Mouse (Mus musculus) liver, postnatal 0 days (tissue): ENCODE data around the gene Majin.

Experiments used
- CTCF ChIP-seq: sonication (generic); IDR thresholded peaks from 2 replicates; pipeline ENCODE4 v1.5.1; 2016; ENCODE audit warnings: antibody characterized with exemption, low read depth
- EP300 ChIP-seq: IDR thresholded peaks from 2 replicates; pipeline ENCODE4 v1.6.1; 2016; ENCODE audit warnings: antibody characterized with exemption, low read depth, mild to moderate bottlenecking

DNA sequence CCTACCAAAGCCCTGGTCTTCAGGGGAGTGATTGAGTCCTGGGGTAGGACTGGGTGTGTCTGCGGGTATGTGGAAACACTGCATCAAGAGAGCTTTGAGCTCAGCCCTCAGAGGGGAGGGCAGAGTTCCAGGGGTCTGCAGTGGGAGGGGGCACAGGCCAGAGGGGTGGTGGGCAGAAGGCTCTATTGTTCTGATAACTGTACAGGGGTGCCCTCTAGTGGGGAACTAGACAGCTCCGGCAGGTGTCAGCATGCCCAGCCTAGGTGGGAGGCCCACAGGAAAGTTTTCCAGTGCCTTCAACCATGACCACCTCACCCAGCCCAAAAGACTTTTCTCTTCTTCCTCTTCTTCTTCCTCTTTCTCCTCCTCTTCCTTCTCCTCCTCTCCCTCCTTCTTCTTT, 76.2 kb downstream of the Majin start:
- TF ChIP-seq CTCF = peak; percentile 40
- TF ChIP-seq EP300 = no peak
